Mouse (Mus musculus) megakaryocyte progenitor cell, adult 5-6 weeks (primary cell): Measurements from ENCODE around the gene Kctd11. TPM values are rescaled to one million over a fixed set of nuclear protein-coding genes. Genes with fewer than 3 reads are reported as not detected.
"Not testable (repeated sequence)": the region's sequence is repeated elsewhere in the genome, so short reads cannot be mapped to it uniquely, and the experiment has no call there.

Experiments
- ATAC-seq: replicated peaks from 2 replicates; pipeline ENCODE4 v1.8.0; 2016; ENCODE audit warnings: mild to moderate bottlenecking, moderate TSS enrichment, inconsistent platforms; ENCODE audit not compliant: poor library complexity
- total RNA-seq, 2 experiments: library from RNA; stranded (forward) in 1 of 2; stranded (reverse) in 1 of 2; fragments of 157-497, 149-512 nt in 1 of 2; fragments of 200-1000 nt in 1 of 2; gene quantifications; 2 replicates each; pipeline versions ENCODE4 v1.2.3 to v1.2.4; 2015 to 2017

The Kctd11 gene
- total RNA-seq (2015) (1.1 and 2.3 TPM in 2 replicates), total RNA-seq (2017) (0.88 and 1.9 TPM in 2 replicates)

GRCm38 (mm10) chr11:69880853-69881603, at the start of gene Kctd11:
Gene Kctd11, minus strand, starts transcription at chr11:69881406.
- peak; percentile 56 for ATAC-seq

GRCm38 (mm10) chr11:69930176-69930575, 49.0 kb upstream of the Kctd11 start:
- not testable (repeated sequence) for ATAC-seq

GRCm38 (mm10) chr11:69929712-69930111, 48.5 kb upstream of the Kctd11 start:
- ATAC-seq: no peak

- no peak for ATAC-seq
Measured at GRCm38 (mm10) chr11:69927501-69927900, 46.3 kb upstream of the Kctd11 start.

GRCm38 (mm10) chr11:69922796-69923195, 41.6 kb upstream of the Kctd11 start:
- no peak for ATAC-seq

- no peak for ATAC-seq
Measured at GRCm38 (mm10) chr11:69922012-69922756, 41.0 kb upstream of the Kctd11 start.

- ATAC-seq: peak; percentile 73
Measured at GRCm38 (mm10) chr11:69921114-69922011, 40.2 kb upstream of the Kctd11 start, which contains the start of gene Eif5a. Gene Eif5a, minus strand, starts transcription at chr11:69921958.

- ATAC-seq: no peak
Measured at GRCm38 (mm10) chr11:69920266-69921031, 39.2 kb upstream of the Kctd11 start.

- peak; percentile 42 for ATAC-seq
Measured at GRCm38 (mm10) chr11:69919661-69920265, 38.6 kb upstream of the Kctd11 start.

- no peak for ATAC-seq
Measured at GRCm38 (mm10) chr11:69919053-69919452, 37.8 kb upstream of the Kctd11 start.

GRCm38 (mm10) chr11:69918118-69918517, 36.9 kb upstream of the Kctd11 start:
- ATAC-seq: no peak

GRCm38 (mm10) chr11:69917379-69917948, 36.3 kb upstream of the Kctd11 start:
- ATAC-seq: no peak

- not testable (repeated sequence) for ATAC-seq
Measured at GRCm38 (mm10) chr11:69916652-69917378, 35.6 kb upstream of the Kctd11 start.

GRCm38 (mm10) chr11:69915667-69916627, 34.7 kb upstream of the Kctd11 start:
- peak; percentile 35 for ATAC-seq

GRCm38 (mm10) chr11:69914917-69915430, 33.8 kb upstream of the Kctd11 start:
- no peak for ATAC-seq

GRCm38 (mm10) chr11:69914372-69914764, 33.2 kb upstream of the Kctd11 start:
- ATAC-seq: peak; percentile 30
